Mouse (Mus musculus) fibroblast of lung, adult 2 months (primary cell): ENCODE results near the gene Lmo2.

Experiments
- DNase-seq: peaks from one replicate; pipeline ENCODE4 v3.0.0-alpha.2; 2011; ENCODE audit warnings: low read depth

The Lmo2 gene

DNA sequence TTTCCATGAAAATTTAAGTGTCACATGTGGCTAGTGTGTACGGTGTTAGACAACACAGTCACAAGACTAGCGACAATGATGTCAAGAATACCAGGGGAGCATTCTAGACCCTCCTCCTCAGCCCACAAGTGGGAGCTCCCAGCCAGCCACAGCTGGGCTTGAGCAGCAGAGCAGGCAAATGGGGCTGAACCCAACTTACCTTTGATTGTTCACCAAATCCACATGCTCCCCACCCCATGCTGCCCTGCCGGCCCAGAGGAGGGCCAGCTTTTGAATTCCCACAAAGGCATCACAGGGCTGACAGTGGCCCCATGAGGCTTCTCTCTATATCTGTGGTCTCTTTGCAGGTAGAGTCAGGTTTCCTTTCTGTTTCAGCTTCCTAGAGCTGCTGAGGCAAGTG is 16.7 kb upstream of the Lmo2 start:
- no peak for DNase-seq

DNA sequence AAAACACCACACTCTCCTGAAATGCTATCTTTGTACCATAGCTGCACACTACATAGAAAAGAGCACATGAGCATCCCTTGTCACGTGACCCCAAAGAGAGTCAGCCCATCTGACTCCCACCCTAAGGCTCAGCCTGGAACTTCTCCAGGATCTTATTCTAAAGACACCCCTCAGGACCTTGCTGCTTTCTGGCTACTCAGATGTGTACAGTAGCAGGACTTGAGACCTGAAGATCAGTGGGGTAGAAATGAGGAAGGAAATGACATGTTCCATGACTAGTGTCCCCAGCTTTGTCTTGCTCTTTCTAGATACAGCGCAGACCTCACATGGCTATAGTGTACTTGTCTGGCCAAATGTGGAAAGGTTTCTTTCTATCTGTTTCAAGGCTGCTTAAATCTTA is 12.9 kb upstream of the Lmo2 start:
- DNase-seq, result no peak

DNA sequence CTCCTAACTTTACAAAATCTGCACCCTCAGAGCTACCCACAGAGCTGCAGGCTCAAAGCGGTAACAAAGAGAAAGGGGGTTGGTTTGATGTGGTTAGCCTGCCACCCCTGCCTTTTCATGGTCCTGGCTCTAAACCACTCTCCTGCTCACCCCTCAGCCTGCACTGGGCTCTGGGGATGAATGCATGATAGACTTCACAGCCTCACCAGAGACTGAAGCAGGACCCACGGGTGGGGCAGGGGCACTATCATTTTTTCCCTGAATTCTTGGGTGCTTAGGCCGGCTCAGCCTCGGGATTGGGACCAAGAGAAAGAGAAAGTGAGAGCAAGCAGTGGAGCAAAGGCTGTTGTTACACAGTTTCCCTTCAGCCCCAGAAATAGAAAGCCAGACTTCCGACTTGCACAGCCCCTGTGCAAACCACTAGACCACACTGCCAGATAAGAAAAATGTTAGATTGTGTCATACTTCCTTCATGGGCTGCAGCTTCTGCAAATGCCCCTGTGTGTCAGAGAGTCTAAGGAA is 12.2 kb upstream of the Lmo2 start:
- no peak for DNase-seq

DNA sequence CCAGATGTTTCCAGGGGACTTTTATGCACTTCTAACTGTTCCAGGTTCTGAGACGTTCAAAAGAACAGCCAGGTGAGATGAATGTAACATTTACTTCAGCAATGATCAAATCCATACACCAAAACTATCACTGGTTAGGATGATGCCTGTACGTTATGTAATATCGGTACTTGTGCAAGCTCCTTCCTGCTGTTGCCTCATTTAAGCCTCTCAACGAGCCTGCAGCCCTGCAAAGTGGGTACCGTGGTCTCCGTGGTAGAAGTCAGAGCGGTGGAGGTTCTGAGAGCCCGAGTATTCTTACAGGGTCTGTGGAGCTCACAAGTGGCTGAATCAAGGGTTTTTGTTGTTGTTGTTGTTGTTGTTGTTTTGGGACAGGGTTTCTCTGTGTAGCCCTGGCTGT is 10.9 kb upstream of the Lmo2 start:
- no peak for DNase-seq

DNA sequence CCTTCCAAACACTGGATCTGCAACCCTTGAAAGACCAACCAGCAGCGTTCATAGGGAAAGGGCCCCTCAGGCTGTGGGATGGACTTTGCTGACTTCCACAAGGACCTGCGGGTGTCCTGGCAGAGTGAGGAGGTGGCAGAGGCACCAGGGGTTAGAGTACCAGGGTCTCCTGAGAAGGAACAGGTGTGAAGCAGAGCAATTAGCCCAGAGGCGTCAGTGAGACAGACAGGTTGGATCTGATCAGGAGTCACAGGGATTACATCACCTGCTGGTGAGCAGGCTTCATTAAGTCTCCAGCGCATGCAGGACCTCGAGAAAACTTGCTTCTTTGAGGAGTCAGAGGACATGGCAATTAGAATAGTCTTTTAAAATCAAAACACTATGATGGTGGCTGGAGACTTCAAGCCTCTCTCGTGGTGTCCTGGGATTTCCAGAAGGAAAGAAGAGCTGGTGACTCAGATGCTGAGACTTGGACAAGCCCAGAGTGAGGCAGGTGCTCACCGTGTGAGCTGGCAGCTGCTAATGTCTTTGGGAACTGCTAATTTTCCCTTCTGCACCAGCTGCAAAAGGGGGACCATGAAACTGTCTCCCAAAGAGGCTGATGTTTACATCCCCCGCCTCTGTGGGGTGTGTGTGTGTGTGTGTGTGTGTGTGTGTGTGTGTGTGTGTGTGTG is 9.7 kb upstream of the Lmo2 start:
- DNase-seq, result no peak

DNA sequence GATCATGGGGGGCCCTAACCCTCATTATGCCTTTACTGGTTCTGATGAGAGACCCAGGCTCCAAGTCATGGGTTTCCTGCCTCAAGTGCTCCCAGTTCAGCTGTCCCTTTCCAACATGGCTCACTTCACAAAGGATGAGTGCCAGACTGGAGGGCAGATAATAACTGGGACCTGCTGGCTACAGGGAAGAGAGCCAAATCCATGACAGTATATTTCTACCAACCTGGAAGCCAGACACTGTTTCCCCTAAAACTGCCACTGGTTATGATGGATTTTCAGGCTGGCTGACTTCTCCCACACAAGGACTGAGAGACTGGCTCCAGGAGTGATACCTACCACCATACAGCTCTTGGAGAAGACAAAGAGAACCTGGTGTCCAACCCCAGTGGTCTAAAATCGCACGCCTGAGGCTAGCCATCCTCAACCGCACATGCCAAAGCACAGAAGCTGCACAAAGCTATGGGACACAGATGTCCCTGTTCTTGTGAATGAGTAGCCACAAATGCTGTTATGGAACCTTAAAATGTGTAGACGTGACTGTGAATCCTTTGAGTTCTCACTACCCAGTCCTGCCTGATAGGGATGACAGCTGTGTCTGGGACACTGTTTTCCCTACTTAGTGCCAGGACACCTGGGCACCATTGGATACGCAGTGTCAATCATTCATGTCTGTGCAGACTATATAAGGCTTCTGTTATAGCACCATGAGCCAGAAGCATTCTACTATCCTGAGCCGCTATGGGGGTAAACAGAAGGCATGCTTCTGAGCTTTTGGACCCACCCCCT is 4.5 kb upstream of the Lmo2 start:
- no peak for DNase-seq

DNA sequence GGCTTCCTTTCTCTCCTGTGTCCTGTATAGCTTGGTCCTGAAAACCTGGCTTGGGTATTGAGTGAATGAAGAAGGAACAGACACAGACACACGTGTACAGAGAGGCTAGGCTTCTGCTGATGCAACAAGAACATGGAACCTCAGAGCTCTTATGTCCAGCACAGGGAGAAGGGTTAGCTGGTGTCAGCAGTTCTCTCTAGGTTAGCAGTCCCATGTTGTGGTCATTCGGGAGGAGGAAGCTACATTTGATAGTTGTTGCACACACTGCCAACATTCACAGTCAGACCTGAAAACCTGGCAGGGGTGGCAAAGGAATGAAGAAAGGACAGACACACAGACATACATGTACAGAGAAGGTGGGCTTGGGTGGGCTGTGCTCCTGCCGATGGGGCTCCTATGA is 2.1 kb upstream of the Lmo2 start:
- DNase-seq, result no peak

DNA sequence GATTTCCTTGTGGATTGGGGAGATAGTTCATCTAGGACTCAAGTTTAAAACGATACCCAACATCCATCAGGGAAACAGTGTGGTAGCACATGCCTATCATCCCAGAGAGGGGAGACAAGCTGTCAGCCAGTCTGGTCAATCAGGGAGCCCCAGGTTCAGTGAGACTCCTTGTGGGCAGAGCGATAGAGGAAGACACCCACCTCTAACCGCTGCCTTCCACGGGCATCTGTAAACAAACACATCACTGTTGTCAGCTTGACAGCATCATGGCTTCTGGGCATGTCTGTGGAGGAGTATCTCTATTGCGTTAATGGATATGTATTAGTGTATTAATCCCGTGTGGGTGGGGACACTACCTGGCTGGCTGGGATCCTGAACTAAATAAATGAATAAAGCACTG is 919 bp upstream of the Lmo2 start:
- no peak for DNase-seq

DNA sequence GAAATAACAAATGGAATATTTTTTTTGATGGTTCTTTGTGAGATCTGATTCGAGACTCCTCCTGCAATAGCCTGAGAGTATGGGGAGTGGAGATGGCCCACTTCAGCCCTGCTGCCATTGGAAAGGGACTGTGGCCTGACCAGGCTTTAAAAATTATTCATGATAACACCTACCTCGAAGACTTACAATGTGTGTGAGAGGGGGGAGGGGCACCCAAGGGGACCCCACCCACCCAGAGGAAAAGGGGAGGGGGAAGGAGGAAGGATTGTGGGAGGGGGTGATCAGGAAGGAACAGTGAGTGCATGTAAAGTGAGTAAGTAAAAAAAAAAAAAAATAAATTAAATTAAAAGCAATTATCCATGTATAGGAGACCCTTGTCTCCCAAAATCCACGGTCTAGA is 848 bp downstream of the Lmo2 start:
- DNase-seq, result no peak

DNA sequence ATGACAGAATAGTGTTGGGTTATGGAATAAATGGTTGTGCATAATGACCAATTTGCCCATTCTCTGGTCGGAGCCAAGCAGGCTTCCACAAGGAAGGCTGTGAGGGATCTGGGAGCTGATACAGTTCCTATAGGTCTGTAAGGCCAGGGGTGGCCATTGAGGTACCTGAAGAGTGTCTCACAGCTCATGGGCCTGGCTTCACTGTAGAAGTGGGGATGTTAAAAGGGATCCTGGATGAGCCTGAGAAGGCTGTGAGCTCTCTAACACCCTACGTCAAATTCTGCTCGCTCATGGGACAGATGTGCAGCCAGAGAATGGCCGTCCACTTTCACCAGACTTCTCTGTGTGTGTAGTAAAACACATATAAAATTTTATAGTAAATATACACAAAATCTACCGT is 1.3 kb downstream of the Lmo2 start:
- DNase-seq, result no peak

DNA sequence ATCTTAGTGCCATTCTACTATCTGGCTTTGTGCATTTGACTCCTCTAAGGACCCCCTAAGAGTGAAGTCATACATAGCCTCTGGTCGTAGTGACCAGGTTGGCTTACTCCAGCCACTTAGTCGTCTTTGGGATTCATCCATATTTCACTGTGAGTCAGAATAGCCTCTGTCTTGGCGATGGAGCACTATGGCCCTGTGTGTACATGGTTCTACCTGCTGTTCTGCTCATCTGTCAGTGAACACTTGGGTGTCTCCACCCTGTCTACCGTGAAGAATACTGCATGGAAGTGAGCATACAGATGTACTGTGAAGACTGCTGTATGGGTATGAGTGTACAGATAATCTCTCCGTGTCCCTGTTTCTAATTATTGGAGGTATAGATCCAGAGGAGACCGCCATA is 1.8 kb downstream of the Lmo2 start:
- DNase-seq, result no peak

DNA sequence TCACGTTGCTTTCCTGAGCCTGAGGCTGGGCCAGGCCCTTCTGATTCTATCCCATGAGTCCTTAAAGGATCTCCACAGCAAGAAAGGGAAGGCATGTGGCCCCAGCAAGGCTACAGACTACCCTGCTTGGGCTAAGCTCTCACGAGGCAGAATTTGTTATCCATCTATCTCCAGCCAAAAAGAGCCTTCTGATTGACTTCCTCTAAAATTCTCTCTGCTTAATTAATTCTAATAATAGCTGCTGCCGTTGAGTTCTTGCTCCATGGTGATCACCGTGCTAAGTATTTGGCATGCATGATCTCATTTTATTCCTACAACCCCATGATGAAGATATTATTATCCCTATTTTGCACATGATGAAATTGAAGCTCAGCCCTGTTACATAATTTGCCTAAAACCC is 4.6 kb downstream of the Lmo2 start:
- no peak for DNase-seq

DNA sequence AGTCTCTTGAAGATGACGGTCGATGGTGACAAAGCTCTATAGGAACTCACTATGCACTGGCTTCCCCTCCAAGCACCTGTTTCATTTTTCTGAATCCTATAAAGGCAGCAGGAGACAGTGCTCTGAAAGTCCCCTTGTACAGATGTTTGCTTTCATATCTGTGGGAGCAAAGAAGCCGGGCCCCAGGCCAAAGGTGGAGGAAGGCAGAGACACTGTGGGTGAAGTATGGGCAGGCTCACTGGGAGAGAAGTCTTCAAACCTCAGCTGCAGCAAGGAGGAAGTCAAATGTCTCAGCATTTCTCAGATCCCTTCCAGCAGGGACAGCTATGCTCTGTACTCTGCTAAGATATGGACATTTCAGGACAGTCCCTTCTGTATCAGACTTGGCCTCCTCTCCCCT is 7.6 kb downstream of the Lmo2 start:
- no peak for DNase-seq

DNA sequence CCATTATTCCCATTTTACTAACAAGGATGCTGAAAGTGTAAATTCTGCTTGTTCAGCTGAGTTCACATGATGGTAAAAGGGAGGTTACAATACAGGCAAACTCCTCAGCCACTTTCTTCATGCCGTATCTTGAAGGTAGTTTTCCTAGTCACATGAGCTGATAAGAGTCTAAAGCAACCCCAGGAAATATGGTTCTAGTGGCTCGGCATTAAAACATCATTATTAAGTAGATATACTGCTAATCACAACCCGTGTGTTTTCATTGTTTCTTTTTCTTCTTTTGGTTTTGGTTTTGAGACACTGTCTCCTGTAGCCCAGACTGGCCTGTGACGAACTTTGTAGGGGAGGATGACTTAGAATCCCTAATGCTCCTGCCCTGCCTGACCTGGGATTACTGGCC is 10.4 kb downstream of the Lmo2 start:
- no peak for DNase-seq

DNA sequence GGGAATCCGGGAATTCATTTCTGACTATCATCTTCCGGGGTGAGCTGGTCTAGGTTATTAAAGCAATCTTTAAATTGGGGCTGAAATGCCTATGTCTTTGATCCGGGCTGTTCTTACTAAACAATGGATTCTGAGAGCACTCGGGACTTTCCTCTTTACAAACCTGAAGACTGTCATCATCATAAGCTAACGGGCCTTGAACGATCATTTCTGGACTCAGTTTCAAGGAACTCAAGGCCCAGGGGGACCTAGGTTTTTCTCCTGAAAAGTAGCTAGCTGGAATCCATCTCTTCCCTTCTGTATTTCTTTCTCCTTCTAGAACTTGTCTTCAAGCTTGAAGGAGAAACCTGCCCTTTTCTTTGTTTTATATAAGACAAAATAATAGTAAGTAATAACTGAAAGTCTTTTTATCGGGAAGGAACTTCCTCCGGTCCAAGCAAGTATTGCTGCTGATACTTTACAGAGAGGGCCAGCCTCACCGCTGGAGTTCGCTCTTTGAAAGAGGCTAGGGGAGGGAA is 11.2 kb downstream of the Lmo2 start:
- no peak for DNase-seq

DNA sequence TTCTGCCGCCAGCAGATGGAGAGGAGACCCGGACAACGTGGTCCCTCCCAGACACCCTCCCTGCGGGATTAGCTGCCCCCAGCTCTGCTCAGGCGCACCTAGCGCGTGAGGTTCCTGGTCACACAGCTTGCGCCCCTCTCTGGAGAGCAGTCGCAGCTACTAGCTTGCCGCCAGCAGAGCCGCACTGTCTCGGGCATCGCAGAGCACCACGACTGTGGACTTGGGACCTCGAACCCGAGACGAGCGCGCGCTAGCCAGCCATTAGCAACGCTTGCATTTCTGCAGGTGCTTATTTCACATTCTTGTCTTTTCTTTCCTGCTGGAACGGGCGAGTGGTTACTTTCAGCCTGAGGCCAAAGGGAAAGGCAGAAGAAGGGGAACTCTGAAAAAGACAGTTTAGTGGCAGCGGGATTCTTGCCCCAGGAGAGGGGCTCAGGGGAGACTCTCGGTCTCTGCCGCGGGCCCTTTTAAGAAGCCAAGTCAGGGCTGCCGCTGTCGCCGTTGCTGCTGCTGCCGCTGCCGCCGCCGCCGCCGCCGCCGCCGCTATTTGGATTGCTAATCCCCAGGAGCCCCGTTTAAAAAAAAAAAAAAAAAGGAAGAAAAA is 11.8 kb downstream of the Lmo2 start:
- DNase-seq, result no peak

DNA sequence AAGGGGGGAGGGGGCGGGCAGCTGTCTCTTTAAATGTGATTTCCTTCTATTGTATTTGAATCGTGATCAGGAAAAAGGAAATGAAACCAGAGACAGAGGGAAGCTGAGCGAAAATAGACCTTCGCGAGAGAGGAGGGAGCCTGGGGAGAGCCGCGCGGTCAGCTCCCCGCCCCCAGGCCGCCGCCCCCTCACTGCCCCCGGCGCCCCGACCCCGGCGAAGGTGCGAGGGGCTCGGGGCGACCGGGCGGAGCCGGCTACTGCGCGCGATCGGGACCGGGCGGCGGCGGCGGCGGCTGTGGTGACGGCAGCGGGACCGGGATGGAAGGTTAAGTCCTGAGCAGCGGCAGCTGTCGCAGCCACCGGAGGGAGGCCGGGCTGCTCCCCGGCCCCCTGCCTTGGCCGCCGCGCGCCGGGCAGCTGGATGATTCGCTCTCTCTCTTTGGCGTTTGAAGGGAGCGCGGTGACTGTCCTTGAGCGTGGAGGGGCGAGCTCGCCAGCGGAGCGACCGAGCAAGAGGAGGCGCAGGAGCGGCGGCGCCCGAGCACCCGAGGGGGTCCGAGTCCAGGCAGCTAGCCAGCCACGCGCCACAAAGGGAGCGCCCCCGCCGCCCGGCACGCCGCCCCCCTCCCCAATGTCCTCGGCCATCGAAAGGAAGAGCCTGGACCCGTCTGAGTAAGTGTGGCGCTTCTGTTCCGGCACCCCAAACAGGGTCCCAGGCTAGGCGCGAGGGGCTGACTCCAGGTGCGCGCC is 12.4 kb downstream of the Lmo2 start:
- DNase-seq, result no peak

DNA sequence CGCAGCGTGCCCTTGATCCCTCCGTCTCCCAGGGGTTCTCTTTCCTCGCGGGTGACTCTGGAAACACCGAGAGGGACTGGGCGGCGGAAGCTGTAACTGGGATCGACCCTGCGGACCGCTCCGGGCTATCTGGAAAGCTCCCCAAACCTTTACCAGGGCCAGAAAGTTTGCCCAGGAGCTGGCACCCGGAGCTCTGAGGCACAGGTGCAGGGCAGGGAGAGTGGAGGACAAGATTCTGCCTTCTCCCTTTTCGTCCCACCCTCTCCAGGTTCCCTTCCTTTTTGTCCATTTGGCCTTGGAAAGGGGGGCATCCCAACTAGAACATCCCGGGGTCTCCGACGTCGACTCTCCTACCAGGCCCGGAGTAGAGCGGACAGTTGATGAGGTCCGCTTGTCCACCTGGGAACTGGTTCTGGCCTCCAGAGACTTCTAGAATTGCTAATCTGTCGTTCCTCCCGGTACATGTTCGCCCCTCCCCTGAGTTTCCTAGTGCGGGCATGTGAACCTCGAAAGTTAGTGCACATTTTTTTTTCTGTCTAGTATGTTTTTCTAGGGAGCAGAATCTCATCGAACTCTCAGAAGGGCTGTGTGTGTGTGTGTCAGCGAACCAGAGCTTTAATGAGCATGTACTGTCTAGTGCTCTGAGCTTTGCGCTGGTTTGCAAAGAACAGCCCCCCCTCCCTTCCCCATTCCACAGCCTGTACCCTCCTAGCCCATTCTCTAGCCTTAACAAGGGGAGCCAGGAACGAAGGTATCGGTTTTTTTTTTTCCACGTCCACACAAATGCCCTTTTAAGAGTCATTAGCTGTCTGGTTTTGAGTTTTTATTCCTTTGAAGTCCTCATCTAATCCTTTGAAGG is 13.2 kb downstream of the Lmo2 start:
- no peak for DNase-seq

DNA sequence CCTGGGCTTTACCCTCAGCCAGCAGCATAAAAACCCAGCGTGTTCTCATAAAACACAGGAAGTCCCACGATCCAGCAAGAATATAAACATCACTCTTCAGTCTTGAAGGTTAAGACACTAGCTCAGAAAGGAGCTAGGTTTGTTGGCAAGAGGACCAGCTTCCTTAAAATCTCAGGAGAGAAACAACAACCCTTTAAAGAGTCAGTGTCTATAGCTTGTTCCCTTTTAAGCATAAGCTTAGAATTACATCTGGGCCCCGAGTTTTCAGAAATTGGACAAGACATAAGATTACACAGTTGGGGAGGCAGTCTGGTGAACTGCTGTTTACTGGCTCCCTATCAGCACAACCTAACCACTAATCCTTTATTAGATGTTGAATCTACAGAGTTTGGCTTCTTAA is 14.1 kb downstream of the Lmo2 start:
- no peak for DNase-seq

DNA sequence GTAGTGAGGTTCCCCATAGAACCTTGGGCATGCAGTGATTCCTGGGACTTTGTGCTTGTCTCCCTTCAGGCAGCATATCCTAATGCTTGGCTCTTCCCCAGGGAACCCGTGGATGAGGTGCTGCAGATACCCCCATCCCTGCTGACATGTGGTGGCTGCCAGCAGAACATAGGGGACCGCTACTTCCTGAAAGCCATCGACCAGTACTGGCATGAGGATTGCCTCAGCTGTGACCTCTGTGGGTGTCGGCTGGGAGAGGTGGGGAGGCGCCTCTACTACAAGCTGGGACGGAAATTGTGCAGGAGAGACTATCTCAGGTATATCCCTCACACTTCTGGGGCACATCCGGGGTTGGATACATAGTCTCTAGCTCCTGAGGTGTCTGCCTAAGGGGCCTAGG is 18.1 kb downstream of the Lmo2 start:
- DNase-seq, result no peak

DNA sequence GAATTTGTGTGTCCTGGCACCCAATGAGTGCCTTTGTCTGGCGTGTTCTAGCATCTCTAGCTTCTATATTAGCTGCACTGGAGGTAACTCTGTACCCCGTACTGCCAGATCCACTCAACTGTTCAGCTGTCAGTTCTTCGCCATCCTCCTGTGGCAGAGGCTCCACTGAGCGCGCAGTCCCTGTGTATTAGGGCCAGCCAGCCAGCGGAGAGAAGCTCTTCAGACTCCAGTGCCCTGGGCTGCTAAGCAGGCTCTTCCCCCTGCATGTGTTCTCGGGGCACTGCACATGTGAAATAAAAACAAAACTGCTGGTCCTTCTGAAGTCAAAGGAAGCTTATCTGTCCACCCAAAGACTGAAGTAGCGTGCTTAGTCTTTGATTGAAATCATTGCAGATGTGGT is 19.4 kb downstream of the Lmo2 start:
- no peak for DNase-seq
